Mouse (Mus musculus): ENCODE data around the gene Il12rb1. TPM values are rescaled to one million over a fixed set of nuclear protein-coding genes. Genes with fewer than 3 reads are reported as not detected.

The Il12rb1 gene
- polyA plus RNA-seq, 1 experiment from 2014 or later: 0.35 TPM

DNA sequence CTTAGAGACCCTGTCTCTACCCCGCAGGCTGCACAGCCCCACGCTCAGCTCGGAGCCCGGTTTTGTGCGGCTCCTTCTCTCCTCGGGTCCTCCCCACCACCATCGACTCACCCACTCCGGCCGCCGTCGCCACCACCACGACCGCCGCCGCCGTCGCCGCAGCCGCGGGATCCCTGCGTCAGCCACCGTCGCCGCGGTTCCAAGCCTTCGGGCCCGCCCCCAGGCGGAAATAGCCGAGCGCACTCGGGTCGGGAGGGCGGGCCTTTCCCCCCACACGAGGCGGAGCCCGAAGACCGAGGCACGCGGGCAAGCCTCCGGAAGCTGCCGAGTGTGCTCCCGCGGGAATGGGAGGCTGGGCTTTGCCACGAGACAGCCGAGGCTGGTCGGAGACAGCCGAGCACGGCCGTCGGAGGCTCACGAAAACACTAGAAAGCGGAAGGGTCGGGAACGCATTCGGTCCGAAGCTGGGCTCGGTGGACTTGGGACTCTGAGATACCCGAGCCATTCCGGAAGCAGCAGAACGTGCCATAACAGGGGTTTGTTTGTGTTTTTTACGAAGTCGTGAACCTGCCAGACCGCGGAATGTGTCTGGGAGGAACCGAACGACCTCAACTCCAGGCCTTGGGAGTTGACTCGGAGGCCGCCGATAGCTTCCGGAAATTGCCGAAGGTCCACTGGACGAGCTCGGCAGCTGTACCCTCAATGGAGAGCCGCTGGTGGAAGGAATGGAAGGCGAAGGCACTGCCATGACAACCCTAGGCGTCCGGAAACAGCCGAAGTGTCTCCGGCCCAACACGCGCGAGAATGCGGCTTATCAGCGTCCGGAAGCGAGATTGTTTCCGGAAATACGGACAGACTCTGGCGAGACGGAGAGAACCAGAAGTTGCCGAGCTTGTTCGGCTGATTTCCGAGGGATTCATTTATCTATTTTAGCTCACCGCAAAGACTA is 31.5 kb upstream of the Il12rb1 start, which contains the start of gene Pik3r2:
Gene Pik3r2, minus strand, starts transcription at position 218 of the 949 bp plus-strand sequence.
- peak; percentile 87 for ATAC-seq (ENCODE audit: low read depth)
- Histone ChIP-seq H3K9ac (ENCODE audit: low read depth, low read length) (peak within 1 kb of the TSS; percentile 91), H3K4me2 (ENCODE audit: low read depth, low read length) (peak within 1 kb of the TSS; percentile 97), H3K4me3 (ENCODE audit: low read depth, low read length) (peak within 1 kb of the TSS; percentile 73), H3K36me3 (ENCODE audit: control insufficient read depth, insufficient read depth) (peaks cover 20% of the 10 kb centered on the region), H3K27me3 (ENCODE audit: control insufficient read depth, insufficient read depth, low read depth, low read length) (no peaks in the 10 kb centered on the region), H3K27ac (ENCODE audit: low read length) (peak within 1 kb of the TSS; percentile 98), H3K9me3 (replicated peaks; ENCODE audit: control insufficient read depth, low read length) (no peaks in the 10 kb centered on the region), H3K4me1 (ENCODE audit: control insufficient read depth, low read depth, low read length) (peaks cover 42% of the 10 kb centered on the region)
- under 1% methylated on average over 93 of the region's 94 CpGs for WGBS (ENCODE audit: insufficient replicate concordance)

DNA sequence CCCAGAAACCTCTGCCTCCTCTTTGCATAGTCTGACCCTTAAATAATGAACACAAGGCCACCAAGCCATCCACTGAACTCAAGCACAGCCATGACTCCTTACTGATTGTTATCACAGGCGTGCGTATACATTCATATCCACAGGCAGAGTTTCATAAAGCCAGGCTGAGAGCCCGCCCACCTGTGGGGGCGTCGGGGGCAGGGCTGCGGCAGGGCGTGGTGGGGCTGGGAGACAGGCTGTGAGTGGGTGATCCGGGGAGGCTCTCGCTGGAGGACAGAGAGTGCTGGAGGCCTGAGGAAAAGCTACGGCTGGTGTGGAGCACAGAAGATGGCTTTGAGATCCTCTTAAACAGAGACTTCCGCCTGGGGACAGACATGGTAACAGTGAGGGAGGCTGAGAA is 28.2 kb upstream of the Il12rb1 start:
- Histone ChIP-seq H3K36me3 (ENCODE audit: control insufficient read depth, insufficient read depth) (peaks cover 26% of the 10 kb centered on the region), H3K9ac (ENCODE audit: low read depth, low read length) (no peak overlapping the region), H3K9me3 (replicated peaks; ENCODE audit: control insufficient read depth, low read length) (no peaks in the 10 kb centered on the region), H3K4me2 (ENCODE audit: low read depth, low read length) (no peak overlapping the region), H3K4me3 (ENCODE audit: low read depth, low read length) (no peak overlapping the region), H3K27ac (ENCODE audit: low read length) (no peak overlapping the region), H3K4me1 (ENCODE audit: control insufficient read depth, low read depth, low read length) (peaks cover 26% of the 10 kb centered on the region), H3K27me3 (ENCODE audit: control insufficient read depth, insufficient read depth, low read depth, low read length) (no peaks in the 10 kb centered on the region)
- no peak for ATAC-seq (ENCODE audit: low read depth)
- WGBS (ENCODE audit: insufficient replicate concordance): 58% methylated on average over 11 of the region's 11 CpGs

DNA sequence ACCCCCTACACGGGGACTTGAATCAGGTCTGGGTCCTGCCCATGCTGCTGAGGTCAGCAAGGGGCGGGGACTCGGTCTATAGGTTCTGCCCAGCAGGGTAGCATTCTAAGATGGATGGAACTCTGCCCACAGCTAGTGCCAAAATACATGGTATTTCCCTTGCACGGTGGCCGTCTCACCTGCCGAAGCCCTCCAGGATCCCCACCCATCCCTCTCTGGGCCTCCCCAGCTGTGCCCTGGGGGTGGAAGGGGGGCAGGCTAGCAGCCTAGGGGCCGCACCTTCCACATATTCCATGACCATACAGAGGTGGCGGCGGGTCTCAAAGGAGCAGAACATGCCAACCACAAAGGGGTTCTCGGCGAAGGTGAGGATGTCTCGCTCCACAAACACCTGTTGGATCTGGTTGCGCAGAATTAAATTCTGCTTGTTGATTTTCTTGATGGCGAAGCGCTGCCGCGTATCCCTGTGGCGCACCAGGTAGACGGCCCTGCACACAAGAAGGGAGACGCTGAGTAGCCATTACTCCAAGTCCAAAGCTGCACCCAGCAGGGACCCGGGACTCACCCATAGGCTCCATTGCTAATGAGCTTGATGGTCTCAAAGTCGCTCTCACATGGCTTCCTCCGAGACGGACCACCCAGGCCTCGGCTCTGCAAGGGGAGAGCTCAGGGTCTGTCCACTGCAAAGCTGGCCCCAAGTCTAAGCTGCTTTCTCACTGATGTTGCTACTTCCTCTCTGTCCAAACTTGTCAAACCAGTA is 21.8 kb upstream of the Il12rb1 start:
- H3K36me3 ChIP-seq (ENCODE audit: control insufficient read depth, insufficient read depth): peaks cover 35% of the 10 kb centered on the region

DNA sequence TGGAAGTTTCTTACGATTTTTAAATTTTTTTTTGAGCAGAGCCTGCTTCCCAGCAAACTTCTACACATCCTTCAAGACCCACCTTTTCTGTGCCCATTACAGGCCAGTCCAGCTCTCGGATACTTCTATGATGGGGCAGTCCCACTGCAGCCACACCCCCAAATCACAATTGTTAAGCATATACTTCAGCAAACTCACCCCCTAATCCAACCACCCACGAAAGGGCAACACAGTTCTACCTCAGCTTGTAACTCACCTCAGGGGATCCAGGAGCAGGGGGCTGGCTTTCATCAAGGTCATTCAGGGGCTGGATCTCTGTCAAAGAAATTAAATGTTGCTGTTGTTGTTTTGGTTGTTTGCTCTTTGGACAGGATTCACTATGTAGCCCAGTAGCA is 21.2 kb upstream of the Il12rb1 start:
- Histone ChIP-seq H3K4me1 (ENCODE audit: control insufficient read depth, low read depth, low read length) (peaks cover 33% of the 10 kb centered on the region), H3K4me2 (ENCODE audit: low read depth, low read length) (no peak overlapping the region), H3K27ac (ENCODE audit: low read length) (no peak overlapping the region), H3K9ac (ENCODE audit: low read depth, low read length) (no peak overlapping the region), H3K27me3 (ENCODE audit: control insufficient read depth, insufficient read depth, low read depth, low read length) (no peaks in the 10 kb centered on the region), H3K4me3 (ENCODE audit: low read depth, low read length) (no peak overlapping the region), H3K9me3 (replicated peaks; ENCODE audit: control insufficient read depth, low read length) (no peaks in the 10 kb centered on the region), H3K36me3 (ENCODE audit: control insufficient read depth, insufficient read depth) (peaks cover 31% of the 10 kb centered on the region)
- 78% methylated on average over 3 of the region's 3 CpGs for WGBS (ENCODE audit: insufficient replicate concordance)
- no peak for ATAC-seq (ENCODE audit: low read depth)

More for the DNA sequence above, 21.8 kb upstream of the Il12rb1 start:
- no peak overlapping the region for H3K4me2 ChIP-seq (ENCODE audit: low read depth, low read length)
- H3K27me3 ChIP-seq (ENCODE audit: control insufficient read depth, insufficient read depth, low read depth, low read length): no peaks in the 10 kb centered on the region
- ATAC-seq (ENCODE audit: low read depth): no peak
- H3K4me3 ChIP-seq (ENCODE audit: low read depth, low read length): no peak overlapping the region
- H3K27ac ChIP-seq (ENCODE audit: low read length): no peak overlapping the region
- peaks cover 28% of the 10 kb centered on the region for H3K4me1 ChIP-seq (ENCODE audit: control insufficient read depth, low read depth, low read length)
- no peak overlapping the region for H3K9ac ChIP-seq (ENCODE audit: low read depth, low read length)
- WGBS (ENCODE audit: insufficient replicate concordance): 85% methylated on average over 25 of the region's 25 CpGs
- no peaks in the 10 kb centered on the region for H3K9me3 ChIP-seq (replicated peaks; ENCODE audit: control insufficient read depth, low read length)

DNA sequence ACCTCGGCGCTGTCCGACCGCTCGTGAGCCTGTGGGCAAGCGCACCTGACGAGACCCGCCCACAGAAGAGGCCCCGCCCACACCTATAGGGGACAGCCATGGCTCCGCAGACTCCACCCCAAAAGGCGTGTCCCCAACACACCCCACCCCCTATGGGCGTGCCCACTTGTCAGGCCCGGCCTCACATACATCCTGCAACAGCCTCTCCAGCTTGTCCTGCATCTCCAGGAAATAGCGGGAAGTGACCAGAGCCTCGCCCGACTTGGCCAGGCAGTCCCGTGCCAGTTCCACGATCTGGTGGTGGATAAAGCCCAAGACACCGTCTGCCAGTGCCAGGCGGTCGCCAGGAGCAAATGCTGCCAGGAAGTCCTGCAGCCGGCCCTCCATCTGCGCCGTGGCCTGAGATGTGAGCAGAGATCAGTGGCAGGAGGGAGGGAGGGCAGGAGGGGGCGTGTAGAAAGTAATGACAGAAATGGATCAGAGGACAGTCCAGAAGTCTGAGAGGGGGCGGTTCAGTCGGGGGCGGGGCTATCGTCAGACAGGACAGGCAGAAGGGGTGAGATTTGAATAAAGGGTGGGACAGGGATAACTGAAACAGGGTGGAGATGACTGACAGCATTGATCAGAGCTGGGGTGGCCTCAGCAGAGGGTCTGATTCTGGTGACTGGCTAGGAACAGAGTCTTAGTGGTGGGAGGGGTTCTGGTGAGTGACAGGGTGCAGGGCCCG is 20.1 kb upstream of the Il12rb1 start:
- no peaks in the 10 kb centered on the region for H3K9me3 ChIP-seq (replicated peaks; ENCODE audit: control insufficient read depth, low read length)
- no peak for ATAC-seq (ENCODE audit: low read depth)
- H3K4me1 ChIP-seq (ENCODE audit: control insufficient read depth, low read depth, low read length): peaks cover 44% of the 10 kb centered on the region
- no peak overlapping the region for H3K27ac ChIP-seq (ENCODE audit: low read length)
- 58% methylated on average over 30 of the region's 30 CpGs for WGBS (ENCODE audit: insufficient replicate concordance)
- no peak overlapping the region for H3K4me2 ChIP-seq (ENCODE audit: low read depth, low read length)
- H3K27me3 ChIP-seq (ENCODE audit: control insufficient read depth, insufficient read depth, low read depth, low read length): no peaks in the 10 kb centered on the region
- no peak overlapping the region for H3K9ac ChIP-seq (ENCODE audit: low read depth, low read length)
- no peak overlapping the region for H3K4me3 ChIP-seq (ENCODE audit: low read depth, low read length)
- peaks cover 29% of the 10 kb centered on the region for H3K36me3 ChIP-seq (ENCODE audit: control insufficient read depth, insufficient read depth)

DNA sequence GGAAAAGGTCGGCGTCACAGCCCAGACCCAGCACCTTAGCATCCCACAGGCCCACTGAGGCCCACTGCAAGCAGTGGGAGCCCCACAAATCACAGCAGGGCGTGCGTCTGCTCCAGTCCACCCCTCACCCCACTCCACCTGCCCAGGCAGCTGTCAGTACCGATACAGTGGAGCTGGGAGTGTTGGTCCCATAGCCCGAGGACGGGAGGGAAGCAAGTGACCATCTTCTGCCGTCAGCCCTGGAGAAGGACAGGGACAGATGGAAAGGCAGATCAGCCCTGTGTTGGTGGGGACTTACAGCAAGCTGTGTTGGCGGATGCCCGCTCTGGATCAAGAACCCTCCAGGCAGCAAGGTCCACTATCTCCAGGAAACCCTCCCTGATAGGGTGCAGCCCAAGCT is 19.2 kb upstream of the Il12rb1 start:
- Histone ChIP-seq H3K4me1 (ENCODE audit: control insufficient read depth, low read depth, low read length) (peaks cover 48% of the 10 kb centered on the region), H3K27ac (ENCODE audit: low read length) (no peak overlapping the region), H3K9me3 (replicated peaks; ENCODE audit: control insufficient read depth, low read length) (no peaks in the 10 kb centered on the region), H3K4me3 (ENCODE audit: low read depth, low read length) (no peak overlapping the region), H3K27me3 (ENCODE audit: control insufficient read depth, insufficient read depth, low read depth, low read length) (no peaks in the 10 kb centered on the region), H3K4me2 (ENCODE audit: low read depth, low read length) (no peak overlapping the region), H3K9ac (ENCODE audit: low read depth, low read length) (no peak overlapping the region), H3K36me3 (ENCODE audit: control insufficient read depth, insufficient read depth) (peaks cover 23% of the 10 kb centered on the region)
- WGBS (ENCODE audit: insufficient replicate concordance): 82% methylated on average over 10 of the region's 10 CpGs
- ATAC-seq (ENCODE audit: low read depth): no peak

DNA sequence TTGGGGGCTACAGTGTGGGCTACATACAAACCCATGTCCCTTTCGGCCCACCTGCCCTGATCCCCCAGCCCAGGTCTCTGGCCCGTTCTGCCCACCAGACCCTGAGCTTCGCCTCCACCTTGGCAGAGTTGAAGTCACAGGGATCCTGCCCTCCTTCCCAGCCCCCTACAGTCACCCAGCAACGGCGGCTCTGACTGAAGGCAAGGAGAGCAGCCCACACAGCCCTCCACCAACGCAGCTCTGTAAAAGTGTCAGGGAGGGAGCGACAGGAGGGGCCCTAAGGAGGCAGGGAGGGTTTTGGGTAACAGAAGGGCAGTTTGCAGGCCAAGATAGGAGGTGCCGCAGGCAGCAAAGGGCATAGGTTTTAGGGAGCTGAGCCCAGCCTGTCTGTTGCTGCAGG is 17.4 kb upstream of the Il12rb1 start:
- Histone ChIP-seq H3K27ac (ENCODE audit: low read length) (no peak overlapping the region), H3K36me3 (ENCODE audit: control insufficient read depth, insufficient read depth) (peaks cover 17% of the 10 kb centered on the region), H3K27me3 (ENCODE audit: control insufficient read depth, insufficient read depth, low read depth, low read length) (peaks cover 3% of the 10 kb centered on the region), H3K4me3 (ENCODE audit: low read depth, low read length) (peak overlapping the region; percentile 74), H3K9me3 (replicated peaks; ENCODE audit: control insufficient read depth, low read length) (no peaks in the 10 kb centered on the region), H3K4me1 (ENCODE audit: control insufficient read depth, low read depth, low read length) (peaks cover 46% of the 10 kb centered on the region), H3K4me2 (ENCODE audit: low read depth, low read length) (peak overlapping the region; percentile 85), H3K9ac (ENCODE audit: low read depth, low read length) (peak overlapping the region; percentile 81)
- no peak for ATAC-seq (ENCODE audit: low read depth)
- 50% methylated on average over 8 of the region's 8 CpGs for WGBS (ENCODE audit: insufficient replicate concordance)

DNA sequence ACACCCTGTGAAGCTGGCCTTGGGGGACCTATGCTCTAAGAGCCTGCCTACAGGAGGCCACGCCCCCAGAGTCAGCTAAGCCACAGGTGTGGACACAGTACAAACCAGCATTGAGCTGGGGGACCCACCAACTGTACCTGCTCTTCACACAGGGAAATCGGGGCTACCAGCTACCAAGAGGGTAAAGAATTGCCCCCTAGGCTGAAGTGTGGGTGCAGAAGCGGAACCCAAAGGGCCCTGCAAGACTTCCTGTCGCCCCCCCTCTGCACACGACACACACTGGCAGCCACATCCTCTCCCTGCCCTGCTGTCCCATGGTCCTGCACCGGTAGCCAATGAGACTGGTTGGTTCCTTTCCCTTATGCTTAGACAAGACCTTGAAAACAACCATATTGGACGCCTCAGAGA is 17.0 kb upstream of the Il12rb1 start:
- Histone ChIP-seq H3K9me3 (replicated peaks; ENCODE audit: control insufficient read depth, low read length) (no peaks in the 10 kb centered on the region), H3K4me2 (ENCODE audit: low read depth, low read length) (peak overlapping the region; percentile 85), H3K4me3 (ENCODE audit: low read depth, low read length) (peak overlapping the region; percentile 74), H3K27ac (ENCODE audit: low read length) (peak overlapping the region; percentile 49), H3K27me3 (ENCODE audit: control insufficient read depth, insufficient read depth, low read depth, low read length) (peaks cover 3% of the 10 kb centered on the region), H3K36me3 (ENCODE audit: control insufficient read depth, insufficient read depth) (peaks cover 13% of the 10 kb centered on the region), H3K4me1 (ENCODE audit: control insufficient read depth, low read depth, low read length) (peaks cover 44% of the 10 kb centered on the region), H3K9ac (ENCODE audit: low read depth, low read length) (peak overlapping the region; percentile 81)
- WGBS (ENCODE audit: insufficient replicate concordance): 10% methylated on average over 7 of the region's 7 CpGs
- ATAC-seq (ENCODE audit: low read depth): no peak

Measured in liver, embryonic 16.5 days (tissue).